Mouse (Mus musculus) cerebellum, adult 11-12 months (tissue): ENCODE data around the gene Olfr967.
"Not testable (repeated sequence)": the region's sequence is repeated elsewhere in the genome, so short reads cannot be mapped to it uniquely, and the experiment has no call there.

ENCODE experiments used
- DNase-seq: peaks from one replicate; pipeline ENCODE4 v3.0.0; 2022

Olfr967 gene

DNA sequence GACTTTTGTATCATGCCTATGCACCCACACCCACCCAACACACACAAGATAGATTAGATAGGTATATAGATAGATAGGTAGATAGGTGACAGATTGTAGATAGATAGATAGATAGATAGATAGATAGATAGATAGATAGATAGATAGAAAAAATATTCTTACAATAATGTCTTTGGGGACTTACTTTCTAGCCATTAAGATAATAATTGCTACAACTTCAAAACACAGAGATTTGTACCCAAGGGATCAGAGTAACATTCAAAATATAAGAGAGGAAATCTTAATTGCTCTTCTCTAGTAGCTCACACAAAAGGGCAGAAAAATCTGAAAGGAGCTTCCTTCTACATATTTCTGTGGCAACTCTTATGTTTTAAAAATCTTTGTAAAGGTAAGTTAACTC lies at the start of gene Olfr967:
Olfr967 (plus strand) TSS at position 301 of the 400 bp plus-strand sequence.
- no peak for DNase-seq

DNA sequence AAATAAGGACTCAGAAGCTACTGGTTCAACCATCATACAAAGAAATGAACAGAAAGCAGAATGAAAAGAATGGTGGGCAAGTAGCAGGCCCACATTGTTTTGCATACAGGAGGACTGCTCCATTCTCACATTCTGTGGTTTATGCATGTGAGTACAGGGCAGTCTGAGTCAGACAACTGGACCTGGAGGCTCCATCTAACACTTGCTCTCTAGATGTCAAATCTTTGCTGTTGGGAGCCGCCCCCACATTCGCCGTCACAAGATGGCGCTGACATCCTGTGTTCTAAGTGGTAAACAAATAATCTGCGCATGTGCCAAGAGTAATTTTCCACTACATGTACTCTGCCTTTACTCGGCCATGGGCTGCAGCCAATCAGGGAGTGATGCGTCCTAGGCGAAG lies 44.9 kb upstream of the Olfr967 start:
- not testable (repeated sequence) for DNase-seq

DNA sequence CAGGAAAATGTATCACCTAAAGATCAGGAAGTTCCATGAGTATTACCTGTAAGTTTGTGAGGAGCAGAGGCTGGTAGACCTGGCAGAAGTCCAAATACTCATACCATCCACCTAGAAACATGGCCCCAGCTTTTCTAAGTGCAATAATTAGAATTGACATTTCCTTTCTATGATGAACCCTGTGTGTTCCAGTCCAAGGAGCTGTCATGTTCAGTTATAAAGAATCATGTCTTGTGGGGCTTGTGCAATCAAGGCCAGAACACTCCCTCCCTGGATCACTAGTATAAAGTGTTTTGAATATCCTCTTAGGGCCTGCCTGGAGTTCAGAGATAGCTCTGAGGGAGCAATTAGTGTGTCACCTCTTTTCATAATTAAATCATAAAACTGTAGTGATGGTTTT lies 39.0 kb upstream of the Olfr967 start, which contains the start of gene Olfr149:
Olfr149 (minus strand) TSS at position 101 of the 400 bp plus-strand sequence.
- no peak for DNase-seq

DNA sequence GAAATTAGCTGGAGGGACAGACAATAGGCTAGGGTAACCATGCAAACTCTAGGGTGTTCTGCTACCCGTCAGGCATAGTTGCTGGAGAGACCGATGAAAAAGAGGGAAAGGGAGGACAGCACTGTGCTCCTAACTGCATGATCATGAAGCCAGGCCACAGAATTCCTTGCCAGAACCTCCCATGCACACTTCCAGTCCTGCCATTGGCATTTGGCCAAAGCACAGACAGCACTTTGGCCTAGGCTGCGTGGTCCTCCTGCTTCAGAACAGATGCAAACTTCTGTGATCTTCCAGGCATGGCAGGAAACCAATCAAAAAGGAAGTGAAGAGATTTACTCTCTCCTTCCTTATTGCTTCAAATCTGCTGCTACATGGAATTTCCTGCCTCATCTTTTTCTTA lies 37.1 kb upstream of the Olfr967 start:
- no peak for DNase-seq

DNA sequence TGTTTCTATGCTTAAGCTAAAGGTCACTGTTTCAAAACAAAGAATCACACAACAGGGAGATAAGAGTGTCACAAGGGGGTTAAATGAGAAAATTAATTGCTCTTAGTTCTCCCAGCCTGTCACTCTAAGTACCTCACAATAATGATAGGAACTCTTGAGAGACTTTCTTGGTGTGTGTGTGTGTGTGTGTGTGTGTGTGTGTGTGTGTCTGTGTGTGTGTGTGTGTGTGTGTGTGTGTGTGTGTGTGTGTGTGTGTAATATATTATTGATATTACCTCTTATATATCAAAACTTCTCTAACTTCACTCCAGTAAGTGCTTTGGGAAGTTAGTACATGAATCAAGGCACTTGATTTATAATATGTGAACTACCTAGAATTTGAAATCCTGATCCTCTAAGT lies 35.0 kb upstream of the Olfr967 start, which contains the start of gene Olfr965:
Olfr965 (plus strand) TSS at position 301 of the 400 bp plus-strand sequence.
- DNase-seq: no peak

DNA sequence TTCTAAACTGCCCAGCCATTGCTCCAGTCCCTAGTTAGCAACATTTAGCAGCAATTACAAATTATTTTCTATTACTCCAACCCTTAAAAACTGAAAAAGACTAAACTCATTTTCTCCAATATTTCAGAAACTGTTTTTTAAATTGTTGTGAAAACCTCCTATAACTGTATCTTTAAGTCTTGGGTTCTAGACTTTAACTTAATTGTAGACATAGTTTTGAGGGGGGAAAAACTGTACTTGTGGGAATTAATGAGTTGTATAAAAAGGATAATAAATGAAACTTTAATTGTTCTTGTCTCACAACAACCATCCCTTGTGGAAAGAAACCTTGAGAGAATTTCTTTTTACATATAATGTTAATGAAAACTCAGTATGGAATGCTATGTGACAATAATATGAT lies 15.4 kb upstream of the Olfr967 start, which contains the start of gene Olfr150:
Olfr150 (plus strand) TSS at position 301 of the 400 bp plus-strand sequence.
- DNase-seq: no peak

DNA sequence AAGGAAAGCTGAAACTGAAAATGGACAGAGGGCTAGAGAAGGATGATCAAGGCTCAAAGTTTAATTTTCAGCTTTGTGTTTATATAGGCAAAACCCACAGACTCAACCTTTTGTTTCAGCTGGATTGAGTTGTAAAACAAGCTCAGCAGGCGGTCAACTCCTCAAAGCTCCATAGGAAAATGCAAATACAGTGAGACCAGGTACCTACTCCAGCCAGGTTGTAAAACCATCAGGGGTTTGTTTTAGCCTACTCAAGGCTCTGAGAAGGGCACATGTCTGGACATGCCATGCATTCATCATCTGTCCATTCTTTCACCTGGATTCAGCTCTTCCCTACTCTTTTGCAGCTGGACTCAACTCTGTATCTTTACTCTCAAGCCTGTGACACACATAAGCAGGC lies 5.3 kb upstream of the Olfr967 start:
- DNase-seq: no peak

DNA sequence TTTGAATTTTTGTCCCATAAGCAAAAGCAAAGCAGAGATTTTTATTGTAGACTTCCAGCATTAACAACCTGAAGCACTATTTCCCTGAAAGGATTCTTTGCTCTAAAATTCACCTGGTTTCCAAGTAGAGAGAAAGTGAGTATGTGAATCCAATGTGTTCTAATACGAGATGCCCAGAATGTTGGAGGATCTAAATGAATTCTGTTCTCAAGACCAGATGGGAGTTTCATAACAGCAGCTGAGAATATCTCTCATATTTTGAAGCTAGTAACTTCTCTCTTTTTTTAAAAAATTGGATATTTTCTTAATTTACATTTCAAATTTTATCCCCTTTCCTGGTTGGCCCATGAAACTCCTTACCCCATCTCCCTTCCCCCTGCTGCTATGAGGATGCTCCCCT lies 379 bp downstream of the Olfr967 start:
- DNase-seq: no peak

DNA sequence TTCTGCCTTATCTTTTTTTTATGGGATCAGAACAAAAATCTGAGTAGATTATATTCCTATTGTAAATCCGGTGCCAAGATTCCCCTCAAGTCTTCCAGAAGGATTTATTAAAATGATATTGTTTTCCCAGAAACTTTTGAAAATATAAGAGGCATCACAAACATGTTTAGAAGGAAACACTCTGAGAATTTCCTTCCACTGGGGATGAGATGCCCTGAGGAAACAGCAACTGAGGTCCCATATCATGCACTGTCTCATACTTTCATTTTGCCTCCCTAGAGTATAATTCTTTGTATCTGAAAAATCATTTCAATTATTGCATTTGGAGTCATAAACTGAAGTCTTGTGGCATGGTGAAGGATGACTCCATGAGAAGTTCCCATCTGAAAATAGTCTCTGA lies 37.1 kb downstream of the Olfr967 start, which contains the start of gene Olfr968:
Olfr968 (minus strand) TSS at position 101 of the 400 bp plus-strand sequence.
- no peak for DNase-seq

DNA sequence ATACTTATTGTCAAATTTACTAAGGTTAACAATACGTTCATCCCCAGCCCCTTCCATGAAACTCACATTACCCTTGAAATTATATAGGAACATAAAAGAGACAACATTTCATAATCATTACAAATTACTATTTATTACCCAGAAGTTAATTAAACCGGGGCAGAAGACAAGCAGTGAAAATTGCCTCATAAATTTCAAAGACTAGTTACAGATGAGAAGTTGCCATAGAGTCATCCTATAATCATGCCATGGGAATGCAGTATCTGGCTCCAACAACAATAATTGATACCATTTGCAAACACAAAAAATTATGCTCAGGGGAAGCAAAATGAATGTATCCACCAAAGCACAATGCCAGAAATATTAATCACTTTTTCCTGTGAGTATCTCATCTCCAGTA lies 44.5 kb downstream of the Olfr967 start, which contains the start of gene Olfr969:
Olfr969 (plus strand) TSS at position 388 of the 400 bp plus-strand sequence.
- no peak for DNase-seq
